Mouse (Mus musculus) large intestine, adult 2 months (tissue): Measurements from ENCODE around the gene Dlgap1. TPM values are rescaled to one million over a fixed set of nuclear protein-coding genes. Genes with fewer than 3 reads are reported as not detected.
A peak's percentile ranks its signal among the peaks of the same experiment; 100 is the strongest.
"Not testable (repeated sequence)": the region's sequence is repeated elsewhere in the genome, so short reads cannot be mapped to it uniquely, and the experiment has no call there.

Experiments used
- DNase-seq: peaks from one replicate; pipeline ENCODE4 v3.0.0-alpha.2; 2012; ENCODE audit warnings: low read depth, low spot score
- WGBS: fragments of 180-500 bp; shearing (Covaris S2); methylation state at CpG from one replicate; pipeline ENCODE4 v1.1.7; 2018; 5-methylcytosine and 5-hydroxymethylcytosine counted together
- polyA plus RNA-seq: library from polyadenylated mRNA; depleted of rRNA; stranded (reverse); fragments of >200 nt; gene quantifications from 2 replicates; pipeline ENCODE4 v1.2.3, GENCODE M21; 2012

Dlgap1 gene
- polyA plus RNA-seq, 1 experiment: 0.45 TPM

GRCm38 (mm10) chr17:70510441-70510840, 541.6 kb downstream of the Dlgap1 start:
- DNase-seq: no peak
- 84% methylated on average over 5 of the region's 5 CpGs for WGBS

GRCm38 (mm10) chr17:70511401-70511800, 542.5 kb downstream of the Dlgap1 start:
- WGBS: 78% methylated on average over 3 of the region's 3 CpGs
- DNase-seq: no peak

GRCm38 (mm10) chr17:70513736-70514135, 544.9 kb downstream of the Dlgap1 start:
- no peak for DNase-seq
- 80% methylated on average over 5 of the region's 5 CpGs for WGBS

- no peak for DNase-seq
- 89% methylated on average over 18 of the region's 18 CpGs for WGBS
Observed at GRCm38 (mm10) chr17:70516506-70516905, 547.6 kb downstream of the Dlgap1 start.

GRCm38 (mm10) chr17:70517333-70517732, 548.5 kb downstream of the Dlgap1 start:
- WGBS: 74% methylated on average over 12 of the region's 12 CpGs
- no peak for DNase-seq

- WGBS: 59% methylated on average over 5 of the region's 5 CpGs
- DNase-seq: no peak
Observed at GRCm38 (mm10) chr17:70521058-70521851, 552.4 kb downstream of the Dlgap1 start.

- WGBS: 27% methylated on average over 11 of the region's 11 CpGs
- DNase-seq: no peak
Observed at GRCm38 (mm10) chr17:70521971-70522370, 553.1 kb downstream of the Dlgap1 start.

GRCm38 (mm10) chr17:70525990-70526389, 557.1 kb downstream of the Dlgap1 start:
- 50% methylated on average over 3 of the region's 3 CpGs for WGBS

GRCm38 (mm10) chr17:70527101-70527500, 558.2 kb downstream of the Dlgap1 start:
- 21% methylated on average over 9 of the region's 9 CpGs for WGBS
- peak; percentile 4 for DNase-seq

More at GRCm38 (mm10) chr17:70525990-70526389, 557.1 kb downstream of the Dlgap1 start:
- DNase-seq: no peak

- no peak for DNase-seq
- 43% methylated on average over 7 of the region's 7 CpGs for WGBS
Observed at GRCm38 (mm10) chr17:70528196-70529187, 559.6 kb downstream of the Dlgap1 start.

GRCm38 (mm10) chr17:70534321-70534720, 565.4 kb downstream of the Dlgap1 start:
- WGBS: 60% methylated on average over 3 of the region's 3 CpGs
- DNase-seq: no peak

- no peak for DNase-seq
- 89% methylated on average over 4 of the region's 4 CpGs for WGBS
Observed at GRCm38 (mm10) chr17:70541816-70542215, 572.9 kb downstream of the Dlgap1 start.

- WGBS: 84% methylated on average over 4 of the region's 4 CpGs
- no peak for DNase-seq
Observed at GRCm38 (mm10) chr17:70550793-70551192, 581.9 kb downstream of the Dlgap1 start.

- WGBS: 24% methylated on average over 7 of the region's 7 CpGs
- no peak for DNase-seq
Observed at GRCm38 (mm10) chr17:70561547-70561946, 592.7 kb downstream of the Dlgap1 start.

GRCm38 (mm10) chr17:70570848-70571247, 602.0 kb downstream of the Dlgap1 start:
- 74% methylated on average over 5 of the region's 5 CpGs for WGBS
- DNase-seq: no peak

GRCm38 (mm10) chr17:70583042-70583441, 614.2 kb downstream of the Dlgap1 start:
- DNase-seq: no peak
- WGBS: 70% methylated on average over 8 of the region's 8 CpGs

- DNase-seq: no peak
- 77% methylated on average over 13 of the region's 13 CpGs for WGBS
Observed at GRCm38 (mm10) chr17:70586735-70587425, 618.0 kb downstream of the Dlgap1 start.

- DNase-seq: not testable (repeated sequence)
- WGBS: 66% methylated on average over 3 of the region's 4 CpGs
Observed at GRCm38 (mm10) chr17:70587975-70588630, 619.2 kb downstream of the Dlgap1 start.

- DNase-seq: no peak
- 87% methylated on average over 6 of the region's 6 CpGs for WGBS
Observed at GRCm38 (mm10) chr17:70588691-70589090, 619.8 kb downstream of the Dlgap1 start.
